Mouse (Mus musculus): Measurements from ENCODE around the gene Kif18a. TPM values are rescaled to one million over a fixed set of nuclear protein-coding genes. Genes with fewer than 3 reads are reported as not detected.
A peak's percentile ranks its signal among the peaks of the same experiment; 100 is the strongest.

Gene Kif18a
- 33.3 and 35.8 TPM in 2 replicates for polyA plus RNA-seq (2014; fragmentation: Nextera tagmentation; extraction: Ambion mirVana)

DNA sequence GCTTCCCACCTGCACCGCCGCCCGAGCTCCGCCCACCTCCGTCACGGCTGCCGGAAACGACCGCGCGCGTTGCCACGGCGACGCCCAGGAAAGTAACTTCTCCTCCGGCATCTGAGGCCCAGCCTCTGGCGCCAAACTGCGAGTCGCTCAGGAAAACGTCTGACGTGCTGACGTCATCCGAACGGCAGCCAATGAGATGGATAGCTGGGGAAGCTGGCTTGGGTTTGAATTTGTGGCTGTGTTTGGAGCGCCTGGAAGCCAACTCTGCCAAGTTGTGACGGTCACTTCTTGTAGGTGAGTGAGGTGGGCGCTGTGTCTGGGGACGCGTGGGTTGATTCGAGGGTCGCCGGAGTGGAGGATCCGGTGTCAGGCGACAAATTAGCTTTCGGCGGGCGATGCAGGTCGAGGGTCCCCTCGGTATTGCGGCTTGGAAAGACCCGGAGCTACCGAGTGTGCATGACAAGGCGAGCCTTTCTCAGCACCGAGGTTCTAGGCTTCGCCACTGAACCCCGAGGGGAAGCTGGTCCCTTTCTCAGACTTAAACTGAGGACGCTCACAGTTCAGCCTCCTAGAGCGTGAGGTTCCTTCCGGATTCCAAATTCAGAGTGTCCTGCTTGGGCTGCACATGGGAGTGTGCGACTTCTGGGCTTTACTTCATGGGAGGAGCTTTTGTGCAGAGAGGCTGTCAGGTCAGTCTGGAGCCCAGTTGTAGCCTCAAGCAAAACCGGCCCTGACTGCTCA, at the start of gene Kif18a, which contains the start of gene Mettl15:
Gene Kif18a, plus strand, starts transcription at position 139 of the 741 bp plus-strand sequence.
Gene Mettl15, minus strand, starts transcription at position 149 of the 741 bp plus-strand sequence.
- Histone ChIP-seq H3K4me3 (ENCODE audit: low read depth, low read length) (peak within 1 kb of the TSS; percentile 70), H3K27ac (ENCODE audit: low read depth, low read length) (peak within 1 kb of the TSS; percentile 75; the same call in 1 of the 2 replicates), H3K36me3 (ENCODE audit: control insufficient read depth, insufficient read depth, low read length) (no peaks in the 10 kb centered on the region), H3K9ac (ENCODE audit: low read length) (peak within 1 kb of the TSS; percentile 70), H3K4me1 (ENCODE audit: control insufficient read depth, insufficient read depth, low read length) (no peaks in the 10 kb centered on the region; the same call in 1 of the 2 replicates), H3K27me3 (ENCODE audit: control insufficient read depth, insufficient read depth, low read length) (no peaks in the 10 kb centered on the region), H3K9me3 (ENCODE audit: control insufficient read depth, low read length) (no peaks in the 10 kb centered on the region), H3K4me2 (ENCODE audit: low read depth) (peak within 1 kb of the TSS; percentile 62)
- peak; percentile 95 for DNase-seq (ENCODE audit: low spot score)
- WGBS: under 1% methylated on average over 51 of the region's 51 CpGs
- peak; percentile 97 for ATAC-seq (ENCODE audit: insufficient read depth, low FRiP score, low TSS enrichment)

DNA sequence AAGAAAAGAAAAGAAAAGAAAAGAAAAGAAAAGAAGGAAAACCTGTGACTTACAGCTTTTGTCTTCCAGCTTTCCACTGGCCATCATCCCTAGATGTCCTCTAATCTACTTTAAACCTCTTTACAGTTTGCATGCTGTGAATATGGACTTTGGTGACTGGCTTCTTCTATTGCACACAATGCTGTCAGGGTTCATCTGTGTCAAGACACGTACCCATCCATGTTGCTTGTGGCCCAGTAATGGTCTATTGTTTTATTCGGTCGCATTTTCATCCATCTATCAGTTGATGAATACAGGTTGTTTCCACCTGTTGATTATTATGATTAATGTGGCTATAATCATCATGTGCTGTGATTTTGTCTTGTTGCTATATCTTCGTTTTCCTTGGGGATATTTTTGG, 46.7 kb upstream of the Kif18a start:
- no peak for ATAC-seq (ENCODE audit: insufficient read depth, low FRiP score, low TSS enrichment)
- WGBS: 84% methylated on average over 4 of the region's 4 CpGs

DNA sequence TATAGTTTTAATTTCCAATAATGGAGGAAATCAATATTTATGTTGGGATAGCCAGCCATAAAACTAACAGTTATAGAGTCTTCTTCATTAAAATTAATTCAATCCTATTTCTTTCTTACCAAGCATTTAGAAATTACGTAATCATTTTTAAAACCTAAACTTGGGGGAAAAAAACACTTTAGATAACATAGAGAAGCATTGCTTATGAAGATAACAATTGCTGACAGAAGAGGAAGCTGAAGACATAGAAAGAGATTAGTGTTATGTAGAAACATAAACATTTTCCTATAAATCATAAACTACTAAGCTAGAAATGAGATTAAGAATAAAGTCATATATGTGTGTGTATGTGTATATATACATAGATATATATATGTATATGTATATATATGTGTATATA, 44.8 kb upstream of the Kif18a start:
- Histone ChIP-seq H3K4me2 (ENCODE audit: low read depth) (no peak overlapping the region), H3K27ac (ENCODE audit: low read depth, low read length) (no peak overlapping the region), H3K4me3 (ENCODE audit: low read depth, low read length) (no peak overlapping the region), H3K4me1 (ENCODE audit: control insufficient read depth, insufficient read depth, low read length) (no peaks in the 10 kb centered on the region), H3K9me3 (ENCODE audit: control insufficient read depth, low read length) (no peaks in the 10 kb centered on the region), H3K9ac (ENCODE audit: low read length) (no peak overlapping the region), H3K27me3 (ENCODE audit: control insufficient read depth, insufficient read depth, low read length) (no peaks in the 10 kb centered on the region), H3K36me3 (ENCODE audit: control insufficient read depth, insufficient read depth, low read length) (no peaks in the 10 kb centered on the region)
- ATAC-seq (ENCODE audit: insufficient read depth, low FRiP score, low TSS enrichment) (no peak), DNase-seq (ENCODE audit: low spot score) (no peak)
- 88% methylated on average over 1 of the region's 1 CpGs for WGBS

More for the DNA sequence above, 46.7 kb upstream of the Kif18a start:
- Histone ChIP-seq H3K9ac (ENCODE audit: low read length) (no peak overlapping the region), H3K27me3 (ENCODE audit: control insufficient read depth, insufficient read depth, low read length) (no peaks in the 10 kb centered on the region), H3K9me3 (ENCODE audit: control insufficient read depth, low read length) (no peaks in the 10 kb centered on the region), H3K4me3 (ENCODE audit: low read depth, low read length) (no peak overlapping the region), H3K4me1 (ENCODE audit: control insufficient read depth, insufficient read depth, low read length) (no peaks in the 10 kb centered on the region), H3K27ac (ENCODE audit: low read depth, low read length) (no peak overlapping the region), H3K4me2 (ENCODE audit: low read depth) (no peak overlapping the region), H3K36me3 (ENCODE audit: control insufficient read depth, insufficient read depth, low read length) (no peaks in the 10 kb centered on the region)
- DNase-seq (ENCODE audit: low spot score): no peak

DNA sequence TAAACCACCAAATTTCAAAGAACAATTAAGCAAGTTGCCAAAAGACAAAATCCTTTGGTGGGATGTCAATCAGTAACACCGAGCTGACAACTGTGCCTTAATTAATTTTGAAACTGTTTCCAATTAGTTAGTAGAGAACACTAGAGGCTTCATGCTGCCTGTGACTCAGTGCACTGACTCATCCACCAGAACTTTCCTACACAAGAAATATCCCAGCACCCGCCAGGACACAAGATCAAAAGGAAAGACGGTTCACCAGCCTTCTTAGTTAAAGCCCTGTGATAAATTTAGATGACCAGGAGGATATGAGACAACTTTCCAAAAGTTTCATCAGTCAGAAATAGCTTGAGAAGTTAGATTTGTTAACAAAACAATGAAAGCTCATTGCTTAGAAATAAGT, 38.6 kb upstream of the Kif18a start:
- WGBS: 80% methylated on average over 3 of the region's 3 CpGs
- no peak for ATAC-seq (ENCODE audit: insufficient read depth, low FRiP score, low TSS enrichment)
- H3K36me3 ChIP-seq (ENCODE audit: control insufficient read depth, insufficient read depth, low read length): no peaks in the 10 kb centered on the region
- no peak overlapping the region for H3K9ac ChIP-seq (ENCODE audit: low read length)
- no peak for DNase-seq (ENCODE audit: low spot score)
- no peaks in the 10 kb centered on the region for H3K9me3 ChIP-seq (ENCODE audit: control insufficient read depth, low read length)
- H3K27ac ChIP-seq (ENCODE audit: low read depth, low read length): no peak overlapping the region
- no peak overlapping the region for H3K4me3 ChIP-seq (ENCODE audit: low read depth, low read length)
- H3K4me1 ChIP-seq (ENCODE audit: control insufficient read depth, insufficient read depth, low read length): no peaks in the 10 kb centered on the region
- no peaks in the 10 kb centered on the region for H3K27me3 ChIP-seq (ENCODE audit: control insufficient read depth, insufficient read depth, low read length)
- no peak overlapping the region for H3K4me2 ChIP-seq (ENCODE audit: low read depth)

DNA sequence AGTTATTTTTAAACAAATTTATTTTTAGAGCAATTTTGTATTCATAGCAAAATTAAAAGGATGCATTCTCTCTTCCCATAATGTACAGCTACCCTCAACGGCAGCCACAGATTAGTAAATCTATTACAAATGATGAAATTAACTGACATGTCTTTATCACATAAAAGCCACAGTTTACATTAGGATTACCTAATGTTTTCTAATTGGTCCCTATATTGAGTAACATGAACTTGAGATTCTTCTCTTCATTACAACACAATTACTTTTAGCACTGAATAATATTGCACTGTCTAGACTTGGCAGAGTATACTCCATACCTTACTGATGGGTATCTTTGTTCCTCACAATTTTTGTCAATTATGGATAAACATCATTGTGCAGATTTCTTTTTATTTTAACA, 17.8 kb upstream of the Kif18a start:
- no peaks in the 10 kb centered on the region for H3K36me3 ChIP-seq (ENCODE audit: control insufficient read depth, insufficient read depth, low read length)
- H3K4me3 ChIP-seq (ENCODE audit: low read depth, low read length): no peak overlapping the region
- H3K9me3 ChIP-seq (ENCODE audit: control insufficient read depth, low read length): no peaks in the 10 kb centered on the region
- ATAC-seq (ENCODE audit: insufficient read depth, low FRiP score, low TSS enrichment) (no peak), DNase-seq (ENCODE audit: low spot score) (no peak)
- 92% methylated on average over 1 of the region's 1 CpGs for WGBS
- H3K4me2 ChIP-seq (ENCODE audit: low read depth): no peak overlapping the region
- H3K27ac ChIP-seq (ENCODE audit: low read depth, low read length): no peak overlapping the region
- no peak overlapping the region for H3K9ac ChIP-seq (ENCODE audit: low read length)
- no peaks in the 10 kb centered on the region for H3K4me1 ChIP-seq (ENCODE audit: control insufficient read depth, insufficient read depth, low read length)
- no peaks in the 10 kb centered on the region for H3K27me3 ChIP-seq (ENCODE audit: control insufficient read depth, insufficient read depth, low read length)

DNA sequence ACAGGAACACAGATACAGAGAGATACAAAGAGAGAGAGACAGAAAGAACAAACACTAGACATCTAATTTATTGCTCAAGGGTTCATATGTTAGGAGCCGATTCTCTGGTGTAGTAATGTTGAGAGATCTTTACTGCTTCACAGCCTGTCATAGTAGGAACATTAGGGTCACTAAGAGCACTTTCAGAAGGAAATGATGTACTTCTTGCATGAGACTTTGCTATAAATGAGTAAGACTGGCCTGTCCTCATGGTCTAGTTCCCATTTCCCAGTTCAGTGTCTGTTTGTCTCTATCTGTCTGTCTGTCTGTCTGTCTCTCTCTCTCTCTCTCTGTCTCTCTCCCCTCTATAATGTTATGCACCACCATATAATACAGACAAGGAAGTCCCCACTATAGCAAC, 7.4 kb upstream of the Kif18a start:
- no peaks in the 10 kb centered on the region for H3K27me3 ChIP-seq (ENCODE audit: control insufficient read depth, insufficient read depth, low read length)
- no peaks in the 10 kb centered on the region for H3K9me3 ChIP-seq (ENCODE audit: control insufficient read depth, low read length)
- ATAC-seq (ENCODE audit: insufficient read depth, low FRiP score, low TSS enrichment) (no peak), DNase-seq (ENCODE audit: low spot score) (no peak)
- WGBS: 90% methylated on average over 1 of the region's 1 CpGs
- H3K4me3 ChIP-seq (ENCODE audit: low read depth, low read length): no peak overlapping the region
- no peak overlapping the region for H3K4me2 ChIP-seq (ENCODE audit: low read depth)
- H3K36me3 ChIP-seq (ENCODE audit: control insufficient read depth, insufficient read depth, low read length): no peaks in the 10 kb centered on the region
- no peaks in the 10 kb centered on the region; the same call in 1 of the 2 replicates for H3K4me1 ChIP-seq (ENCODE audit: control insufficient read depth, insufficient read depth, low read length)
- H3K9ac ChIP-seq (ENCODE audit: low read length): no peak overlapping the region
- H3K27ac ChIP-seq (ENCODE audit: low read depth, low read length): no peak overlapping the region

DNA sequence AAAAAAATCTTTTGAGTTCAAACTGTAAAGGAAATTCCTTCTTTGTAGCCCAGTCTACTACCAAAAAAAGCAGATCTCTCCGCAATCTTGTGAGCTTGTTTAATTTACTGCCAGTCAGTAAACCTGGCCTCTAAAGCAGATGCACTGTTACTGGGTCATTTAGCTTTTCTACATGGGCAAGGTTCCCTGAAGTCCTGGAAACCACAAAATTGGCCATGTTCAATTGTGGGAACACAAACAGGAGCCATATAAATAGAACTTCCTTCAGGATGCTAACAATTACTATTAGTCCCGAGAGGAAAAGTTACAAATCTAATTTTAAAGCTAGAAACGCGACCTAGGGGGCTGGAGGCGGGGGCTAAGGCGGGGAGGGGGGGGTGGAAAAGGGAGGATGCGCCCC, 2.9 kb upstream of the Kif18a start:
- WGBS: 6% methylated on average over 7 of the region's 7 CpGs
- no peak for ATAC-seq (ENCODE audit: insufficient read depth, low FRiP score, low TSS enrichment)
- Histone ChIP-seq H3K4me2 (ENCODE audit: low read depth) (peak overlapping the region; percentile 39), H3K27ac (ENCODE audit: low read depth, low read length) (no peak overlapping the region), H3K9ac (ENCODE audit: low read length) (peak overlapping the region; percentile 59), H3K9me3 (ENCODE audit: control insufficient read depth, low read length) (no peaks in the 10 kb centered on the region), H3K4me3 (ENCODE audit: low read depth, low read length) (peak overlapping the region; percentile 33), H3K4me1 (ENCODE audit: control insufficient read depth, insufficient read depth, low read length) (no peaks in the 10 kb centered on the region; the same call in 1 of the 2 replicates), H3K36me3 (ENCODE audit: control insufficient read depth, insufficient read depth, low read length) (no peaks in the 10 kb centered on the region), H3K27me3 (ENCODE audit: control insufficient read depth, insufficient read depth, low read length) (no peaks in the 10 kb centered on the region)
- no peak for DNase-seq (ENCODE audit: low spot score)

DNA sequence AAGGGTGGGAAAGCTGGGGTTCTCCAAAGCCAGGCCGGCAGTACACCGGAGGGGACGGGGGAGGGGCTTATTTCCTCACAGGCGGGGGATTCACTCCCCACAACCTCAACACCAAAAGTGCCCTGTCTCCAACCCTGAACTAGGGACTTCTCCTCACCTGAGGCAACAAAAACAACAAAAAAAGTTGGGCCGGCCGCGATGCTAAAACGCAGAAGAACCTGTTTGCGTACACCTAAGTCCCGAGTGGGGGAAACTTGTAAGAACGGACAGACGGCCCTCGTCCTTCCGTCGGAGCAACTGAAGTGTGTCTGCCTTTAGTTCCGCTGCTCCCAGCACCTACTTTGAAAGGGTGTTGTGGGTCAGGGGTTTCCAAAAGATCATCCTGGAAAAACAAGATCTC, 2.5 kb upstream of the Kif18a start:
- Histone ChIP-seq H3K27ac (ENCODE audit: low read depth, low read length) (no peak overlapping the region), H3K9me3 (ENCODE audit: control insufficient read depth, low read length) (no peaks in the 10 kb centered on the region), H3K27me3 (ENCODE audit: control insufficient read depth, insufficient read depth, low read length) (no peaks in the 10 kb centered on the region), H3K9ac (ENCODE audit: low read length) (peak overlapping the region; percentile 59), H3K4me1 (ENCODE audit: control insufficient read depth, insufficient read depth, low read length) (no peaks in the 10 kb centered on the region; the same call in 1 of the 2 replicates), H3K4me3 (ENCODE audit: low read depth, low read length) (peak overlapping the region; percentile 33), H3K4me2 (ENCODE audit: low read depth) (peak overlapping the region; percentile 39), H3K36me3 (ENCODE audit: control insufficient read depth, insufficient read depth, low read length) (no peaks in the 10 kb centered on the region)
- no peak for ATAC-seq (ENCODE audit: insufficient read depth, low FRiP score, low TSS enrichment)
- peak; percentile 61 for DNase-seq (ENCODE audit: low spot score)
- under 1% methylated on average over 16 of the region's 16 CpGs for WGBS

DNA sequence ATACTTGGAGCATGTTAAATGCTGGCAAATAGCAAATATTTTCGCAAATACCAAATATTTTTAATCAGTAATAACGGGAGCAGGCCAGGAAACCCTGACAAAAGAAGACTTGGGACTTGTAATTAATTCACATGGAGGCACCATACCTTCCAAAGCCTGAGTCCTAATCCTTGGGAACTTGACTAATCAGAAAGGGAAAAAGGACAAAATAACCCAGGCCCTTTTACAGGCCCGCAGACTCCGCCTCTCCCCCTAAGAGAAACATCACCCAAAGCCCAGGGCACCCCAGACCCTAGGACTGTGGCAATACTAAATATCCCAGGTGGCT, 302 bp upstream of the Kif18a start:
- Histone ChIP-seq H3K9me3 (ENCODE audit: control insufficient read depth, low read length) (no peaks in the 10 kb centered on the region), H3K4me3 (ENCODE audit: low read depth, low read length) (peak overlapping the region; percentile 70), H3K9ac (ENCODE audit: low read length) (peak overlapping the region; percentile 53), H3K27me3 (ENCODE audit: control insufficient read depth, insufficient read depth, low read length) (no peaks in the 10 kb centered on the region), H3K4me2 (ENCODE audit: low read depth) (peak overlapping the region; percentile 62), H3K36me3 (ENCODE audit: control insufficient read depth, insufficient read depth, low read length) (no peaks in the 10 kb centered on the region), H3K4me1 (ENCODE audit: control insufficient read depth, insufficient read depth, low read length) (no peaks in the 10 kb centered on the region; the same call in 1 of the 2 replicates), H3K27ac (ENCODE audit: low read depth, low read length) (no peak overlapping the region)
- WGBS: 8% methylated on average over 4 of the region's 4 CpGs
- ATAC-seq (ENCODE audit: insufficient read depth, low FRiP score, low TSS enrichment): no peak
- DNase-seq (ENCODE audit: low spot score): no peak

Measured in neural tube, embryonic 11.5 days (tissue).